Mouse (Mus musculus) liver, embryonic 16.5 days (tissue): ENCODE measurements at regions not wholly inside any gene's neighbourhood (a gene's known extent, or its start where the extent isn't known, plus 50 kb on each side); places are given as distances from the start of the nearest gene placed in this dataset.

Source experiments
- ATAC-seq: fragments of 200-750 bp; cut with Nextera tagmentation; 2 replicates; pipeline ENCODE4 v1.8.0; 2017; ENCODE audit warnings: low read depth, mild to moderate bottlenecking, moderate number of reproducible peaks, moderate library complexity
- H3K27ac ChIP-seq: fragments of 300-500 bp; sonication (generic); 2 replicates; pipeline ENCODE4 v1.5.1; 2014; ENCODE audit warnings: mild to moderate bottlenecking, low read length
- H3K27me3 ChIP-seq: fragments of 300-500 bp; sonication (generic); 2 replicates; pipeline ENCODE4 v1.6.1; 2014; ENCODE audit warnings: low read depth, low read length, mixed read lengths; ENCODE audit not compliant: control insufficient read depth, insufficient read depth
- H3K36me3 ChIP-seq: fragments of 300-500 bp; sonication (generic); 2 replicates; pipeline ENCODE4 v1.6.1; 2014; ENCODE audit warnings: mild to moderate bottlenecking; ENCODE audit not compliant: control insufficient read depth, insufficient read depth
- H3K4me1 ChIP-seq: fragments of 300-500 bp; sonication (generic); 2 replicates; pipeline ENCODE4 v1.6.1; 2014; ENCODE audit warnings: low read depth, low read length, mixed read lengths; ENCODE audit not compliant: control insufficient read depth
- H3K4me2 ChIP-seq: fragments of 300-500 bp; sonication (generic); 2 replicates; pipeline ENCODE4 v1.6.1; 2014; ENCODE audit warnings: low read depth, low read length, mixed read lengths
- H3K4me3 ChIP-seq: fragments of 300-500 bp; sonication (generic); 2 replicates; pipeline ENCODE4 v1.5.1; 2014; ENCODE audit warnings: low read depth, mild to moderate bottlenecking, low read length
- H3K9ac ChIP-seq: fragments of 300-500 bp; sonication (generic); 2 replicates; pipeline ENCODE4 v1.6.1; 2014; ENCODE audit warnings: low read depth, low read length
- H3K9me3 ChIP-seq: fragments of 300-500 bp; sonication (generic); replicated peaks from 2 replicates; pipeline ENCODE4 v1.6.1; 2016; ENCODE audit warnings: low read length; ENCODE audit not compliant: control insufficient read depth
- WGBS: fragments of 180-500 bp; shearing (Covaris S2); extraction: QIAGEN DNeasy Blood & Tissue Kit; methylation state at CpG from one replicate; pipeline ENCODE4 v1.1.7; 2014; ENCODE audit not compliant: insufficient replicate concordance; 5-methylcytosine and 5-hydroxymethylcytosine counted together

DNA sequence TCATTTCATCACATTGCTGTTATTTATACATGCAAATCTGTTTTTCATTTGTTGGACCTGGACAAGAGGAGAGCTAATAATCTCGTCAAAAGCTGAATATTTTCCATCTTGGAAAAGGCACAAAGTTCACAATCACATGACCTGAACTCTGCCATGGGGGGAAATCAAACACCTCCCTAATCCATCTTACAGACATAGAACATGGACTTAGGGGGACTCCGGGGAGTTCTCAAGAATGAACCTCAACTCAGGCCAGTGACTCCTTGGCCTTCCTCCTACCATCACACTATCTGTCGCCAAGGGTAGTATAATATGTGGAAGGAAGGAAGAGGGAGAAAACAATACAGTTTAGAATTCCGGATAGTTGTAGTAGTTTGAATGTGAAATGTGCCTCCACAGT is 602.1 kb downstream of the Ebf1 start:
- 55% methylated on average over 4 of the region's 4 CpGs for WGBS
- Histone ChIP-seq H3K4me1 (no peaks in the 10 kb centered on the region), H3K4me3 (no peak overlapping the region), H3K27ac (no peak overlapping the region), H3K4me2 (no peak overlapping the region), H3K9ac (no peak overlapping the region), H3K27me3 (no peaks in the 10 kb centered on the region), H3K36me3 (no peaks in the 10 kb centered on the region), H3K9me3 (no peaks in the 10 kb centered on the region)
- ATAC-seq: no peak

DNA sequence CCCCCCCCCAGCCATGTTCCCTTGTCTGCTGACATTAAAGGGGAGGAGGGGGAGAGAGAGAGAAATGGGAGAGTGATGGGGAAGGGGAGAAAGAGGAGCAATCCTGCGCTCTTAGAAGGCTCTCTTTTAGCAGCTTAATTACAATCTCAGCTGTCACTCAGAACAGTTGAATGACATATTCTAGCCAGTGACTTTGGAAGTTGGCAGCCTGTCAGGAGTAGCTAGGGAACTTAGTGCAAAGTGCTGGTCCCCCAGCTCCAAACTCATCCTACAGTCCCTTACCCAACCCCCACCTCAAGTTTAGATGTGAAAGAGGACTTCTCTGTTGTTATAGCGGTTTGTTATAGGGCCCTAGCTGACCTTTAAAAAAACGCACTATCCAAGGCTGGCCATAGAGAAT is 604.9 kb downstream of the Ebf1 start:
- H3K9ac ChIP-seq: no peak overlapping the region
- H3K36me3 ChIP-seq: no peaks in the 10 kb centered on the region
- no peak for ATAC-seq
- no peak overlapping the region for H3K4me3 ChIP-seq
- H3K4me1 ChIP-seq: no peaks in the 10 kb centered on the region
- no peak overlapping the region for H3K4me2 ChIP-seq
- H3K27ac ChIP-seq: no peak overlapping the region
- 63% methylated on average over 3 of the region's 3 CpGs for WGBS
- H3K27me3 ChIP-seq: no peaks in the 10 kb centered on the region
- H3K9me3 ChIP-seq: no peaks in the 10 kb centered on the region

- Histone ChIP-seq H3K36me3 (no peaks in the 10 kb centered on the region), H3K27ac (no peak overlapping the region), H3K27me3 (no peaks in the 10 kb centered on the region), H3K9me3 (no peaks in the 10 kb centered on the region), H3K4me3 (no peak overlapping the region), H3K4me2 (no peak overlapping the region), H3K4me1 (no peaks in the 10 kb centered on the region), H3K9ac (no peak overlapping the region)
- ATAC-seq: no peak
- 54% methylated on average over 6 of the region's 6 CpGs for WGBS
Observed at GRCm38 (mm10) chr11:45235476-45236412, 616.1 kb upstream of the Clint1 start.

DNA sequence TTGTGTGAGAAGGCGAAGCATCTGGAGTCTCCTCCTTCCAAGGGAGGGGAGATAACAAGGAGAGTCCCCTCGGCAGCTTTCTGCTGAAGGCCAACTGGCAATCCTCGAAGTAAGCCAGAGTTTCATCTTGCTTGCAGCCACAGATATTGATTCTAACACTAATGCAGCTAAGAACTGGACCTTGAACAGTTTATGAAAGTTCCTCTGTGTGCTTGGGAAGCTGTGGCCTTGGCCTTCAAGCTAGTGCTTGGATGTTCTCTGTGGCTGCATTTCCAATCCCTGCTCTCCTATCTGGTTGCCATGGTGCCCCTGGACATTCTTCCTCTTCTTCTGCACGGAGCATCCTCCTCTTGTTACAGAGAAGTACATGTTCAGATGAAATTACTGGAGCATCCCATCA is 614.8 kb upstream of the Clint1 start:
- no peaks in the 10 kb centered on the region for H3K27me3 ChIP-seq
- H3K9me3 ChIP-seq: no peaks in the 10 kb centered on the region
- H3K4me2 ChIP-seq: no peak overlapping the region
- H3K4me3 ChIP-seq: no peak overlapping the region
- no peak overlapping the region for H3K9ac ChIP-seq
- no peak for ATAC-seq
- no peaks in the 10 kb centered on the region for H3K4me1 ChIP-seq
- WGBS: 36% methylated on average over 4 of the region's 4 CpGs
- no peaks in the 10 kb centered on the region for H3K36me3 ChIP-seq
- H3K27ac ChIP-seq: no peak overlapping the region

GRCm38 (mm10) chr11:45239044-45239443 is 612.8 kb upstream of the Clint1 start:
- H3K4me3 ChIP-seq: no peak overlapping the region
- H3K36me3 ChIP-seq: no peaks in the 10 kb centered on the region
- 56% methylated on average over 5 of the region's 5 CpGs for WGBS
- no peak for ATAC-seq
- no peaks in the 10 kb centered on the region for H3K27me3 ChIP-seq
- H3K9ac ChIP-seq: no peak overlapping the region
- H3K4me1 ChIP-seq: no peaks in the 10 kb centered on the region
- no peaks in the 10 kb centered on the region for H3K9me3 ChIP-seq
- no peak overlapping the region for H3K4me2 ChIP-seq
- no peak overlapping the region for H3K27ac ChIP-seq

DNA sequence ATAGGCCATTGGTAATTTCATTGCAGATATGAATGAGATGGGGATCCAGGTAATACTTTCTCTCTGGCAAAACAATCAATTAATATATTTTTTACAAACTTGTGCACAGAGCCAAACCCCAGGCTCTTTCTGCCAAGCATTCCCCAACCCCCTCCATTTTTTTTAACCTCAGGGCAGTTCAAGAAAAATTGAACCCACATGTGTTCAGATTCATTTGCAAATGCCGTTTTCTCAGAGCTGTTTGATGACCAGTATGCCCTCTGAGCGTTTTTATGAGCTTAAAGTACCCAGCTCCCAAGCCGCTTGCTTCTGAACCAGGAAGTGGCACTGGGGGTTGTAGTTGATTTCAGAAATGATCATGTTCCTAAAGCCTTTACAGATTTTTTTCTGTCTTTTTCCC is 611.4 kb upstream of the Clint1 start:
- Histone ChIP-seq H3K4me3 (no peak overlapping the region), H3K9me3 (no peaks in the 10 kb centered on the region), H3K4me2 (no peak overlapping the region), H3K9ac (no peak overlapping the region), H3K4me1 (no peaks in the 10 kb centered on the region), H3K27me3 (no peaks in the 10 kb centered on the region), H3K27ac (no peak overlapping the region), H3K36me3 (no peaks in the 10 kb centered on the region)
- 63% methylated on average over 3 of the region's 3 CpGs for WGBS
- ATAC-seq: no peak

DNA sequence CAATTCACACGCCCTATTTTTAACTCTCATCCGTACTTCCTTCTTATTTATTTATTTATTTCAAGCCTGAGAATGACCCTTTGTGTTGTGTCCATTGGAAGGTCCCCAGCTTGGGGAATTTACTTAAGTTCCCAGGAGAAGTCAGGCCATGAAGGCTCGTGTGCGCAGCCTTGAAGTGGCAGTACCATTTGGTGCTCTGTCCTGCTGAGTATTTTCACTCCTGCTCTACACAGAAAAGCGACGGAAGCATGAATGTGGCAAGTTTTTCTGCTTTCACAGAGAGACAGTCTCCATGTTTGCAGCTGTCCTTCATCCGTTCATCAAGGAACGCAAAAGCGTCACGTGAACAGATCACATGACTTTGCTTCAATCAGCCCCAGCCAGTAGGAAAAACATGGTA is 610.2 kb upstream of the Clint1 start:
- no peak for ATAC-seq
- H3K9ac ChIP-seq: no peak overlapping the region
- no peaks in the 10 kb centered on the region for H3K4me1 ChIP-seq
- no peak overlapping the region for H3K4me2 ChIP-seq
- H3K9me3 ChIP-seq: no peaks in the 10 kb centered on the region
- no peak overlapping the region for H3K4me3 ChIP-seq
- H3K27me3 ChIP-seq: no peaks in the 10 kb centered on the region
- 68% methylated on average over 10 of the region's 10 CpGs for WGBS
- H3K27ac ChIP-seq: no peak overlapping the region
- no peaks in the 10 kb centered on the region for H3K36me3 ChIP-seq

DNA sequence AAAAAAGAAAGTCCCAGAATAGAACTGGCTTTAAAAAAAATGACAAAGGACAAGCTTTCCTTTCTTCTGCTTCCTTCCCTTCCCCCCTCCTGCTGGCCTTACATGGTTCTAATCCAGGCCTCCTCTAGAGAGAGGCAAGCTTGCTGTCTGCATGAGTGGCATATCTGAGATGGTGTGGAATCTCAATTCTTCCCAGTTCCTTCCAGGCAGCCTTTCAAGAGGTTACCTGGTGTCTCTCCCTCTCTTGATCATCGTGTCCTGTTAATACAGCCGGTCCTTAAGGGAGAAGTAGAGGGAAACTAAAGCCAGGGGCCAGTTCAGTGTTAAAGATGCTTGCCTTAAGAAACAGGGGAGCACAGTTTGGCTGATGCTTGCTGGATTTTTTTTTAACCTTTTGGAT is 607.1 kb upstream of the Clint1 start:
- no peak overlapping the region for H3K9ac ChIP-seq
- H3K36me3 ChIP-seq: no peaks in the 10 kb centered on the region
- no peak overlapping the region for H3K4me2 ChIP-seq
- no peak overlapping the region for H3K4me3 ChIP-seq
- 64% methylated on average over 2 of the region's 2 CpGs for WGBS
- H3K4me1 ChIP-seq: no peaks in the 10 kb centered on the region
- no peak overlapping the region for H3K27ac ChIP-seq
- no peaks in the 10 kb centered on the region for H3K27me3 ChIP-seq
- ATAC-seq: no peak
- H3K9me3 ChIP-seq: no peaks in the 10 kb centered on the region

GRCm38 (mm10) chr11:45256019-45256418 is 595.8 kb upstream of the Clint1 start:
- Histone ChIP-seq H3K36me3 (no peaks in the 10 kb centered on the region), H3K27me3 (no peaks in the 10 kb centered on the region), H3K9ac (no peak overlapping the region), H3K4me1 (no peaks in the 10 kb centered on the region), H3K4me2 (no peak overlapping the region), H3K9me3 (no peaks in the 10 kb centered on the region; the same call in 1 of the 2 replicates), H3K4me3 (no peak overlapping the region), H3K27ac (no peak overlapping the region)
- ATAC-seq: no peak
